Mouse (Mus musculus): ENCODE measurements around the gene Chd9.

Gene Chd9

GRCm38 (mm10) chr8:91077077-91077867, 249.1 kb downstream of the Chd9 start:
- no peak for DNase-seq (ENCODE audit: low spot score in 2 of 2)

- no peak for DNase-seq (ENCODE audit: low spot score in 2 of 2)
These were observed 251.5 kb downstream of the Chd9 start for GRCm38 (mm10) chr8:91079678-91080077.

- no peak for DNase-seq (ENCODE audit: low spot score in 2 of 2)
These were observed 253.8 kb downstream of the Chd9 start for GRCm38 (mm10) chr8:91081911-91082310.

GRCm38 (mm10) chr8:91082428-91082827, 254.3 kb downstream of the Chd9 start:
- no peak for DNase-seq (ENCODE audit: low spot score in 2 of 2)

GRCm38 (mm10) chr8:91088452-91088851, 260.3 kb downstream of the Chd9 start:
- no peak for DNase-seq (ENCODE audit: low spot score in 2 of 2)

- no peak for DNase-seq (ENCODE audit: low spot score in 2 of 2)
These were observed 261.4 kb downstream of the Chd9 start for GRCm38 (mm10) chr8:91089601-91090000.

GRCm38 (mm10) chr8:91094135-91094534, 266.0 kb downstream of the Chd9 start:
- DNase-seq (ENCODE audit: low spot score in 2 of 2), result no peak

- no peak for DNase-seq (ENCODE audit: low spot score in 2 of 2)
These were observed 270.0 kb downstream of the Chd9 start for GRCm38 (mm10) chr8:91098106-91098505.

Data from frontal cortex, postnatal 36 days (tissue).